Mouse (Mus musculus): ENCODE results near the gene Ppm1h. TPM values are rescaled to one million over a fixed set of nuclear protein-coding genes. Genes with fewer than 3 reads are reported as not detected.
A peak's percentile ranks its signal among the peaks of the same experiment; 100 is the strongest.

Ppm1h gene
- polyA plus RNA-seq, 1 experiment from 2014 or later = 4.5 TPM

MicroRNAs within 50 kb of the gene (microRNA counts, 519-probe panel; counts per million panel counts)
- microRNA mmu-let-7i = 4,780 counts per million, percentile 99 among the panel's probes with 10 or more counts

Small RNA genes within 50 kb of the gene (microRNA-seq; reads per million reads assigned to microRNA genes)
- gene Mir6412 (ENCODE audit: borderline number of aligned reads) (not detected), gene Mir8104 (ENCODE audit: borderline number of aligned reads) (not detected), gene Mirlet7i (ENCODE audit: borderline number of aligned reads) (82,695 reads per million, percentile 100 among the genes with 10 or more reads in this experiment)

Other genes starting within 250 kb of the Ppm1h start
- gene Avpr1a, start 230.3 kb upstream of the Ppm1h start, polyA plus RNA-seq (2015; fragmentation: Nextera tagmentation; extraction: Ambion mirVana) = 8.3 and 9.1 TPM in 2 replicates